Mouse (Mus musculus) embryonic facial prominence, embryonic 10.5 days (tissue): ENCODE results near the gene Rbms2. TPM values are rescaled to one million over a fixed set of nuclear protein-coding genes. Genes with fewer than 3 reads are reported as not detected.
"Not testable (repeated sequence)": the region's sequence is repeated elsewhere in the genome, so short reads cannot be mapped to it uniquely, and the experiment has no call there.

Experiments used
- DNase-seq: peaks from one replicate; pipeline ENCODE4 v3.0.0-alpha.2; 2017; ENCODE audit warnings: low spot score
- H3K27ac ChIP-seq: fragments of 300-500 bp; sonication (generic); replicated peaks from 2 replicates; pipeline ENCODE4 v1.5.1; 2016; ENCODE audit warnings: mild to moderate bottlenecking
- H3K27me3 ChIP-seq: fragments of 300-500 bp; sonication (generic); replicated peaks from 2 replicates; pipeline ENCODE4 v1.6.1; 2016; ENCODE audit warnings: low read depth, mild to moderate bottlenecking; ENCODE audit not compliant: poor library complexity, severe bottlenecking
- H3K36me3 ChIP-seq: fragments of 300-500 bp; sonication (generic); replicated peaks from 2 replicates; pipeline ENCODE4 v1.6.1; 2016; ENCODE audit warnings: mild to moderate bottlenecking, moderate library complexity
- H3K4me1 ChIP-seq: fragments of 300-500 bp; sonication (generic); 2 replicates; pipeline ENCODE4 v1.6.1; 2016
- H3K4me3 ChIP-seq: fragments of 300-500 bp; sonication (generic); 2 replicates; pipeline ENCODE4 v1.5.1; 2016; ENCODE audit warnings: mild to moderate bottlenecking, moderate library complexity
- H3K9me3 ChIP-seq: fragments of 300-500 bp; sonication (generic); 2 replicates; pipeline ENCODE4 v1.6.1; 2016; ENCODE audit warnings: mild to moderate bottlenecking
- WGBS: fragments of 180-500 bp; shearing (Covaris S2); methylation state at CpG from one replicate; pipeline ENCODE4 v1.1.7; 2016; 5-methylcytosine and 5-hydroxymethylcytosine counted together
- polyA plus RNA-seq: library from polyadenylated mRNA; unstranded; fragments of >200 nt; fragmentation: Nextera tagmentation; extraction: Ambion mirVana; gene quantifications from 2 replicates; pipeline ENCODE4 v1.2.1, GENCODE M21; 2016

The Rbms2 gene
- polyA plus RNA-seq = 27.9 and 31.0 TPM in 2 replicates

- Histone ChIP-seq H3K9me3 (no peaks in the 10 kb centered on the region), H3K27ac (peak within 1 kb of the TSS; percentile 79), H3K4me1 (peaks cover 25% of the 10 kb centered on the region), H3K4me3 (peak within 1 kb of the TSS; percentile 41), H3K27me3 (no peaks in the 10 kb centered on the region), H3K36me3 (no peaks in the 10 kb centered on the region)
- peak; percentile 15 for DNase-seq
- 2% methylated on average over 6 of the region's 6 CpGs for WGBS
Observed at GRCm38 (mm10) chr10:128179989-128180388, at the start of gene Rbms2. Gene Rbms2 (minus strand): TSS chr10:128180297.

GRCm38 (mm10) chr10:128228009-128228408 is 47.9 kb upstream of the Rbms2 start:
- no peak overlapping the region for H3K4me3 ChIP-seq
- no peaks in the 10 kb centered on the region for H3K9me3 ChIP-seq
- no peaks in the 10 kb centered on the region for H3K27me3 ChIP-seq
- no peak for DNase-seq
- no peaks in the 10 kb centered on the region for H3K36me3 ChIP-seq
- peaks cover 39% of the 10 kb centered on the region for H3K4me1 ChIP-seq
- 93% methylated on average over 8 of the region's 8 CpGs for WGBS
- no peak overlapping the region for H3K27ac ChIP-seq

- no peaks in the 10 kb centered on the region for H3K36me3 ChIP-seq
- no peak for DNase-seq
- no peak overlapping the region for H3K27ac ChIP-seq
- peaks cover 35% of the 10 kb centered on the region for H3K4me1 ChIP-seq
- H3K9me3 ChIP-seq = no peaks in the 10 kb centered on the region
- 89% methylated on average over 9 of the region's 9 CpGs for WGBS
- no peak overlapping the region for H3K4me3 ChIP-seq
- no peaks in the 10 kb centered on the region for H3K27me3 ChIP-seq
Observed at GRCm38 (mm10) chr10:128227592-128227991, 47.5 kb upstream of the Rbms2 start.

- peaks cover 31% of the 10 kb centered on the region for H3K4me1 ChIP-seq
- H3K27me3 ChIP-seq = no peaks in the 10 kb centered on the region
- peak within 1 kb of the TSS; percentile 59 for H3K27ac ChIP-seq
- no peaks in the 10 kb centered on the region for H3K9me3 ChIP-seq
- 39% methylated on average over 4 of the region's 4 CpGs for WGBS
- peak within 1 kb of the TSS; percentile 29; the same call in 1 of the 2 replicates for H3K4me3 ChIP-seq
- no peaks in the 10 kb centered on the region for H3K36me3 ChIP-seq
- DNase-seq = no peak
Observed at GRCm38 (mm10) chr10:128225538-128225937, 45.4 kb upstream of the Rbms2 start, which contains the start of gene Mip. Gene Mip (plus strand): TSS chr10:128225838.

GRCm38 (mm10) chr10:128225064-128225463 is 45.0 kb upstream of the Rbms2 start:
- H3K27ac ChIP-seq = peak overlapping the region; percentile 59; the same call in 1 of the 2 replicates
- WGBS = 36% methylated on average over 5 of the region's 5 CpGs
- no peaks in the 10 kb centered on the region for H3K27me3 ChIP-seq
- no peaks in the 10 kb centered on the region for H3K9me3 ChIP-seq
- DNase-seq = no peak
- no peaks in the 10 kb centered on the region for H3K36me3 ChIP-seq
- no peak overlapping the region for H3K4me3 ChIP-seq
- peaks cover 26% of the 10 kb centered on the region for H3K4me1 ChIP-seq

- Histone ChIP-seq H3K4me1 (peaks cover 26% of the 10 kb centered on the region), H3K36me3 (no peaks in the 10 kb centered on the region), H3K9me3 (no peaks in the 10 kb centered on the region), H3K4me3 (no peak overlapping the region), H3K27ac (no peak overlapping the region), H3K27me3 (no peaks in the 10 kb centered on the region)
- 55% methylated on average over 16 of the region's 16 CpGs for WGBS
- DNase-seq = no peak
Observed at GRCm38 (mm10) chr10:128221533-128222286, 41.6 kb upstream of the Rbms2 start.

GRCm38 (mm10) chr10:128218387-128219117 is 38.5 kb upstream of the Rbms2 start:
- 94% methylated on average over 18 of the region's 18 CpGs for WGBS
- Histone ChIP-seq H3K4me1 (peaks cover 6% of the 10 kb centered on the region; the same call in 1 of the 2 replicates), H3K9me3 (no peaks in the 10 kb centered on the region), H3K27ac (no peak overlapping the region), H3K27me3 (peaks cover 14% of the 10 kb centered on the region), H3K36me3 (no peaks in the 10 kb centered on the region), H3K4me3 (no peak overlapping the region)
- no peak for DNase-seq

- 0 out of 2 replicates have a peak, but pooled peaks cover 5% of the 10 kb centered on the region for H3K36me3 ChIP-seq
- H3K27me3 ChIP-seq = peaks cover 20% of the 10 kb centered on the region
- H3K27ac ChIP-seq = no peak overlapping the region
- H3K4me3 ChIP-seq = no peak overlapping the region
- no peaks in the 10 kb centered on the region for H3K9me3 ChIP-seq
- DNase-seq = no peak
- H3K4me1 ChIP-seq = peaks cover 18% of the 10 kb centered on the region
- WGBS = 86% methylated on average over 5 of the region's 5 CpGs
Observed at GRCm38 (mm10) chr10:128214981-128215380, 34.9 kb upstream of the Rbms2 start.

- WGBS = 91% methylated on average over 4 of the region's 4 CpGs
- H3K36me3 ChIP-seq = peaks cover 12% of the 10 kb centered on the region
- DNase-seq = not testable (repeated sequence)
Observed at GRCm38 (mm10) chr10:128214112-128214511, 34.0 kb upstream of the Rbms2 start.

GRCm38 (mm10) chr10:128212871-128213323 is 32.8 kb upstream of the Rbms2 start:
- H3K27ac ChIP-seq = no peak overlapping the region
- peaks cover 20% of the 10 kb centered on the region for H3K27me3 ChIP-seq
- peak overlapping the region; percentile 52 for H3K4me3 ChIP-seq
- no peaks in the 10 kb centered on the region for H3K9me3 ChIP-seq
- H3K4me1 ChIP-seq = peaks cover 18% of the 10 kb centered on the region
- 3% methylated on average over 18 of the region's 18 CpGs for WGBS
- DNase-seq = peak; percentile 69
- H3K36me3 ChIP-seq = peaks cover 20% of the 10 kb centered on the region

More at GRCm38 (mm10) chr10:128214112-128214511, 34.0 kb upstream of the Rbms2 start:
- not testable (repeated sequence) for H3K9me3 ChIP-seq, H3K27ac ChIP-seq, H3K4me3 ChIP-seq
- Histone ChIP-seq H3K27me3 (peaks cover 20% of the 10 kb centered on the region), H3K4me1 (peaks cover 18% of the 10 kb centered on the region)

GRCm38 (mm10) chr10:128212148-128212547 is 32.1 kb upstream of the Rbms2 start:
- Histone ChIP-seq H3K4me1 (peaks cover 18% of the 10 kb centered on the region), H3K36me3 (peaks cover 24% of the 10 kb centered on the region), H3K4me3 (peak overlapping the region; percentile 80), H3K27ac (peak overlapping the region; percentile 78), H3K9me3 (no peaks in the 10 kb centered on the region), H3K27me3 (peaks cover 20% of the 10 kb centered on the region)
- no peak for DNase-seq
- WGBS = 48% methylated on average over 6 of the region's 6 CpGs

GRCm38 (mm10) chr10:128211390-128212108 is 31.5 kb upstream of the Rbms2 start, which contains the start of gene Spryd4:
Gene Spryd4 (minus strand): TSS chr10:128211807.
- Histone ChIP-seq H3K4me1 (peaks cover 18% of the 10 kb centered on the region), H3K9me3 (no peaks in the 10 kb centered on the region), H3K36me3 (peaks cover 29% of the 10 kb centered on the region), H3K4me3 (peak within 1 kb of the TSS; percentile 80), H3K27ac (peak within 1 kb of the TSS; percentile 78), H3K27me3 (peaks cover 20% of the 10 kb centered on the region)
- peak; percentile 95 for DNase-seq
- WGBS = under 1% methylated on average over 30 of the region's 30 CpGs
